Mouse (Mus musculus): ENCODE results near the gene Mrpl52.

DNA sequence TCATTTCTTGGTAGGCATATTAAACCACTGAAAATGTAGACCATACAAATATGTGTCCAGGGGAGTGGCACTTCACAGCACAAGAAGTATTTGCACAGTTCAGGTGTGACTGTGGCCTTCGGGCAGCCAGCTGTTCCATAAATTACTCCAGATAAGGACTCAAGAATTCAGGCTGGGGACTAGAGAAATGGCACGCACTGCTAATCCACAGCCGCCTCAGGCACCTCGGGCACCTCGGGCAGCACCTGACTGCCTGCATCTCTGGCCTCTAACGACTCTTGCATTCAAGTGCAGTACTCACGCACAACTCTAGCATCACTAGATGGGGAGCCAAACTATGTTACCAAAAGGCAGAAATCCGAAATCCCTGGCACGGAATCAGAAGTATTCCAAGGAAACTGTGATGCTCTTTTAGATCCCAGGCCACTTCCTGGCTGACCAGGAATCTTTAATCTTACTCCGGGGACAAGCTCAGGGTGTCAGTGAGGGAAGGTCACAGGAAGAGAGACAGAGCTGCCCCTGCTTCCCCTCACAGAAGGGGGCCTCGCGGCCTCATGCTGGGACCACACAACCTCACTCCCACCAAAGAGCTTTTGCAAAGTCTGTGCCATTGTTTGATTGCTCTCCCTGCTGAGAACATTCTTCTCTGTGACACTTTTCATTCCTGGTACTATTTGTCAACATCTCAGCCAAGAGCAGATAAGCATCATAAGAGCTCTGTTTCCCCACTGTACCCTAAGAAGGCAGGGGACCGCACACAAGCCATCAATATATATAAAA, 11.3 kb upstream of the Mrpl52 start:
- TF ChIP-seq POLR2A (IDR thresholded peaks at IDR 0.05; ENCODE audit: insufficient read depth, low read depth, low read length) (no peak), CTCF (IDR thresholded peaks at IDR 0.05) (no peak)

Data from heart, adult 2 months (tissue).